Mouse (Mus musculus): ENCODE measurements around the gene Prkaa2. TPM values are rescaled to one million over a fixed set of nuclear protein-coding genes. Genes with fewer than 3 reads are reported as not detected.
A peak's percentile ranks its signal among the peaks of the same experiment; 100 is the strongest.

Gene Prkaa2
- total and polyA plus RNA-seq, 3 experiments = 21.6 to 84.3 (median 76.5) TPM

GRCm38 (mm10) chr4:105107943-105108640, 1.6 kb downstream of the Prkaa2 start:
- no peaks in the 10 kb centered on the region for H3K79me2 ChIP-seq (replicated peaks; ENCODE audit: control insufficient read depth, insufficient read depth, low read length)
- WGBS = 49% methylated on average over 12 of the region's 12 CpGs
- H3K4me3 ChIP-seq = peak overlapping the region; percentile 88
- TF ChIP-seq EP300 (IDR thresholded peaks at IDR 0.05; ENCODE audit: insufficient read depth, low read depth, low read length) = no peak
- TF ChIP-seq CTCF (IDR thresholded peaks at IDR 0.05) = no peak
- TF ChIP-seq POLR2A (IDR thresholded peaks at IDR 0.05; ENCODE audit: insufficient read depth, low read depth, low read length) = no peak
- H3K9ac ChIP-seq (ENCODE audit: low read depth, low read length) = peak overlapping the region; percentile 22; the same call in 1 of the 2 replicates
- DNase-seq = no peak
- no peaks in the 10 kb centered on the region for H3K36me3 ChIP-seq (ENCODE audit: control insufficient read depth, insufficient read depth, low read length)
- H3K27me3 ChIP-seq (ENCODE audit: control insufficient read depth, insufficient read depth, low read length) = no peaks in the 10 kb centered on the region
- intact Hi-C loops (cut with DNase I) = loop anchor here (5.0 kb wide), 1 partner anchor 76 kb away; no protein-coding TSS in a partner anchor
- H3K27ac ChIP-seq = peak overlapping the region; percentile 92
- peaks cover 2% of the 10 kb centered on the region; the same call in 1 of the 2 replicates for H3K4me1 ChIP-seq (ENCODE audit: control insufficient read depth, insufficient read depth, low read length)

GRCm38 (mm10) chr4:105104099-105104872, 5.4 kb downstream of the Prkaa2 start:
- H3K27me3 ChIP-seq (ENCODE audit: control insufficient read depth, insufficient read depth, low read length) = no peaks in the 10 kb centered on the region
- DNase-seq = peak in 1 of 2 experiments; percentile 23
- H3K4me1 ChIP-seq (ENCODE audit: control insufficient read depth, insufficient read depth, low read length) = peaks cover 2% of the 10 kb centered on the region; the same call in 1 of the 2 replicates
- H3K27ac ChIP-seq = peak overlapping the region; percentile 40
- peaks cover 2% of the 10 kb centered on the region for H3K36me3 ChIP-seq (ENCODE audit: control insufficient read depth, insufficient read depth, low read length)
- no peak overlapping the region for H3K4me3 ChIP-seq
- 63% methylated on average over 6 of the region's 6 CpGs for WGBS
- TF ChIP-seq CTCF (IDR thresholded peaks at IDR 0.05) (no peak), EP300 (IDR thresholded peaks at IDR 0.05; ENCODE audit: insufficient read depth, low read depth, low read length) (no peak), POLR2A (IDR thresholded peaks at IDR 0.05; ENCODE audit: insufficient read depth, low read depth, low read length) (no peak)
- intact Hi-C loops (cut with DNase I) = no loop called here
- no peak overlapping the region for H3K9ac ChIP-seq (ENCODE audit: low read depth, low read length)
- no peaks in the 10 kb centered on the region for H3K79me2 ChIP-seq (replicated peaks; ENCODE audit: control insufficient read depth, insufficient read depth, low read length)

DNA sequence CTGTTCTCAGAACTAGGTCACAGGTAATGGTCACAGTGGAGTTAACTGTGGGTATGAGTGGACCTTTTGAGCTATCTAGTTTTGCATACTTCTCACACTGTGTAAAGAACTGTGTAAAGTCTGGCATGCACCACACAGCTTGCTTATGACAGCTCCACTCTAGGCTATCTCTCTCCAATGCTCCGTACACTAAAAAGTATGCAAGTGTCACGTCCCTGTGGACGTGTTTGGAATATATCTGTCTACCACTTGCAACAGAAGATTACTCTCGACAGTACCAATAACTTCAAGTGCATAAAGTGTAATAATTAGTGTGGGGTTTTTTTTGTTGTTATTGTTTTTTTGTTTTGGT, 8.4 kb downstream of the Prkaa2 start:
- Histone ChIP-seq H3K4me1 (ENCODE audit: control insufficient read depth, insufficient read depth, low read length) (peaks cover 3% of the 10 kb centered on the region), H3K4me3 (no peak overlapping the region), H3K27me3 (ENCODE audit: control insufficient read depth, insufficient read depth, low read length) (no peaks in the 10 kb centered on the region), H3K79me2 (replicated peaks; ENCODE audit: control insufficient read depth, insufficient read depth, low read length) (peaks cover 1% of the 10 kb centered on the region; the same call in 1 of the 2 replicates), H3K9ac (ENCODE audit: low read depth, low read length) (no peak overlapping the region), H3K27ac (peak overlapping the region; percentile 88), H3K36me3 (ENCODE audit: control insufficient read depth, insufficient read depth, low read length) (peaks cover 3% of the 10 kb centered on the region)
- DNase-seq = no peak
- TF ChIP-seq EP300 (IDR thresholded peaks at IDR 0.05; ENCODE audit: insufficient read depth, low read depth, low read length) = no peak
- TF ChIP-seq CTCF (IDR thresholded peaks at IDR 0.05) = no peak
- TF ChIP-seq POLR2A (IDR thresholded peaks at IDR 0.05; ENCODE audit: insufficient read depth, low read depth, low read length) = no peak
- WGBS = 38% methylated on average over 4 of the region's 4 CpGs
- intact Hi-C loops (cut with DNase I) = no loop called here

GRCm38 (mm10) chr4:105100508-105101336, 9.0 kb downstream of the Prkaa2 start:
- no peak for TF ChIP-seq POLR2A (IDR thresholded peaks at IDR 0.05; ENCODE audit: insufficient read depth, low read depth, low read length)
- TF ChIP-seq CTCF (IDR thresholded peaks at IDR 0.05) = no peak
- peak; percentile 76; the same call in 1 of the 2 replicates for TF ChIP-seq EP300 (IDR thresholded peaks at IDR 0.05; ENCODE audit: insufficient read depth, low read depth, low read length)
- Histone ChIP-seq H3K9ac (ENCODE audit: low read depth, low read length) (no peak overlapping the region), H3K79me2 (replicated peaks; ENCODE audit: control insufficient read depth, insufficient read depth, low read length) (peaks cover 1% of the 10 kb centered on the region; the same call in 1 of the 2 replicates), H3K27me3 (ENCODE audit: control insufficient read depth, insufficient read depth, low read length) (no peaks in the 10 kb centered on the region), H3K4me3 (no peak overlapping the region), H3K27ac (peak overlapping the region; percentile 88), H3K36me3 (ENCODE audit: control insufficient read depth, insufficient read depth, low read length) (peaks cover 8% of the 10 kb centered on the region), H3K4me1 (ENCODE audit: control insufficient read depth, insufficient read depth, low read length) (peaks cover 3% of the 10 kb centered on the region)
- DNase-seq = peak; percentile 43 to 62
- intact Hi-C loops (cut with DNase I) = no loop called here
- 14% methylated on average over 5 of the region's 5 CpGs for WGBS

- Histone ChIP-seq H3K4me3 (no peak overlapping the region), H3K27me3 (ENCODE audit: control insufficient read depth, insufficient read depth, low read length) (no peaks in the 10 kb centered on the region), H3K36me3 (ENCODE audit: control insufficient read depth, insufficient read depth, low read length) (peaks cover 10% of the 10 kb centered on the region), H3K27ac (peak overlapping the region; percentile 88), H3K4me1 (ENCODE audit: control insufficient read depth, insufficient read depth, low read length) (peaks cover 7% of the 10 kb centered on the region), H3K79me2 (replicated peaks; ENCODE audit: control insufficient read depth, insufficient read depth, low read length) (peaks cover 1% of the 10 kb centered on the region; the same call in 1 of the 2 replicates), H3K9ac (ENCODE audit: low read depth, low read length) (peak overlapping the region; percentile 20; the same call in 1 of the 2 replicates)
- TF ChIP-seq POLR2A (IDR thresholded peaks at IDR 0.05; ENCODE audit: insufficient read depth, low read depth, low read length) = no peak
- TF ChIP-seq CTCF (IDR thresholded peaks at IDR 0.05) = no peak
- no peak for TF ChIP-seq EP300 (IDR thresholded peaks at IDR 0.05; ENCODE audit: insufficient read depth, low read depth, low read length)
- no peak for DNase-seq
- intact Hi-C loops (cut with DNase I) = no loop called here
- 74% methylated on average over 7 of the region's 7 CpGs for WGBS
Observed at GRCm38 (mm10) chr4:105098660-105099059, 11.0 kb downstream of the Prkaa2 start.

Measured in heart, adult 2 months (tissue).